Mouse (Mus musculus) C2C12 (cell line): ENCODE measurements around the gene Myo3a. TPM values are rescaled to one million over a fixed set of nuclear protein-coding genes. Genes with fewer than 3 reads are reported as not detected.

Experiments
- H3K27me3 ChIP-seq: one replicate; pipeline ENCODE4 v1.6.1; 2011; ENCODE audit not compliant: control insufficient read depth, insufficient read depth, insufficient read length
- H3K36me3 ChIP-seq: one replicate; pipeline ENCODE4 v1.6.1; 2011; ENCODE audit not compliant: control insufficient read depth, insufficient read depth
- H3K4me3 ChIP-seq: one replicate; pipeline ENCODE4 v1.5.1; 2011; ENCODE audit warnings: mild to moderate bottlenecking, control low read depth; ENCODE audit not compliant: poor library complexity, insufficient read depth, severe bottlenecking
- H3K79me2 ChIP-seq: one replicate; pipeline ENCODE4 v1.6.1; 2011; ENCODE audit not compliant: control insufficient read depth, insufficient read depth
- H3K79me3 ChIP-seq: one replicate; pipeline ENCODE4 v1.6.1; 2011; ENCODE audit warnings: low read depth, control low read depth
- H3ac ChIP-seq: one replicate; pipeline ENCODE3; 2011; ENCODE audit warnings: low read depth; ENCODE audit not compliant: control insufficient read depth, insufficient read length
- CEBPB ChIP-seq: IDR thresholded peaks from one replicate; pipeline ENCODE4 v1.6.1; 2011; ENCODE audit warnings: low read depth, mild to moderate bottlenecking, control low read depth, moderate library complexity
- CTCF ChIP-seq: IDR thresholded peaks from one replicate; pipeline ENCODE4 v1.5.1; 2011; ENCODE audit not compliant: control insufficient read depth, insufficient read depth, insufficient read length
- FOSL1 ChIP-seq: IDR thresholded peaks from one replicate; pipeline ENCODE4 v1.8.0; 2011; ENCODE audit warnings: mild to moderate bottlenecking, low read length; ENCODE audit not compliant: poor library complexity, insufficient read depth, severe bottlenecking
- MAX ChIP-seq: IDR thresholded peaks from one replicate; pipeline ENCODE4 v1.6.1; 2011; ENCODE audit warnings: mild to moderate bottlenecking, control low read depth
- MYOD1 ChIP-seq: IDR thresholded peaks from one replicate; pipeline ENCODE4 v1.6.1; 2011; ENCODE audit warnings: low read depth; ENCODE audit not compliant: control insufficient read depth, insufficient read length
- MYOG ChIP-seq: IDR thresholded peaks from one replicate; pipeline ENCODE4 v1.6.1; 2011; ENCODE audit not compliant: control insufficient read depth, insufficient read length; ENCODE audit errors: extremely low read depth
- USF1 ChIP-seq: IDR thresholded peaks from one replicate; pipeline ENCODE4 v1.6.1; 2011; ENCODE audit warnings: low read depth, mild to moderate bottlenecking, control low read depth, moderate library complexity
- microRNA-seq: library from miRNA; unstranded; fragments of <30 nt; microRNA quantifications from one replicate; pipeline ENCODE4, GENCODE M21; 2019; ENCODE audit warnings: borderline microRNAs expressed
- polyA plus RNA-seq: library from polyadenylated mRNA; unstranded; fragments of >200 nt; fragmentation: generic; extraction: Trizol; gene quantifications from one replicate; pipeline ENCODE4 v1.2.1, GENCODE M21; 2012; ENCODE audit warnings: missing spikeins

Myo3a gene
- polyA plus RNA-seq, 1 experiment: not detected

GRCm38 (mm10) chr2:22634766-22635165, 407.5 kb downstream of the Myo3a start:
- Histone ChIP-seq H3K79me2 (no peaks in the 10 kb centered on the region), H3K27me3 (no peaks in the 10 kb centered on the region), H3K4me3 (no peak overlapping the region), H3K79me3 (no peaks in the 10 kb centered on the region), H3ac (no peak overlapping the region), H3K36me3 (no peaks in the 10 kb centered on the region)
- TF ChIP-seq FOSL1 (no peak), CTCF (peak; percentile 19)

GRCm38 (mm10) chr2:22646134-22646533, 418.8 kb downstream of the Myo3a start:
- no peak overlapping the region for H3ac ChIP-seq
- H3K27me3 ChIP-seq: no peaks in the 10 kb centered on the region
- TF ChIP-seq USF1 (no peak), MYOG (no peak)
- no peak overlapping the region for H3K4me3 ChIP-seq
- H3K79me3 ChIP-seq: no peaks in the 10 kb centered on the region
- H3K79me2 ChIP-seq: no peaks in the 10 kb centered on the region
- H3K36me3 ChIP-seq: no peaks in the 10 kb centered on the region

- TF ChIP-seq MYOD1: no peak
- no peak for TF ChIP-seq USF1
- no peak for TF ChIP-seq MYOG
- TF ChIP-seq CTCF: no peak
- no peak for TF ChIP-seq CEBPB
- TF ChIP-seq MAX: no peak
- no peak for TF ChIP-seq FOSL1
- Histone ChIP-seq H3K36me3 (no peaks in the 10 kb centered on the region), H3K27me3 (no peaks in the 10 kb centered on the region), H3K4me3 (no peak overlapping the region), H3K79me2 (no peaks in the 10 kb centered on the region), H3K79me3 (no peaks in the 10 kb centered on the region), H3ac (no peak overlapping the region)
Observed at GRCm38 (mm10) chr2:22648394-22648793, 421.1 kb downstream of the Myo3a start.

DNA sequence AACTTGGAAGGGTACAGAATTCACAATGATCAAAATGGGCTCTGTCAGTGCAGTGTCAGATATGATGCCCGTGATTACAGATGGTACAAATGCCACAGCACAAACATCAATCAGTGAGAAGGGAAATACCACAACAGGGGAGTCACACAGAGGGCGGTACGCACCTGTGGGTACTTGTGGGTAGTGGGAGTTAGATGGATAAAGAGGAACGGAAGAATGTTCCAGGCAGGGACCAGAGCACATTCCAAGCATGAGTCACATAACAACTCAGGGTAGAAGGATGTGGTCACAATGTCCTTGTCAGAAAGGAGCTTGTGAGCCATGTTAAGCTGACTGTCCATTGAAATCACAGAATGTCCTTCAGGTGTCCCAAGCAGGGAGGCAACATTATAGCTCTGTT, 424.5 kb downstream of the Myo3a start:
- Histone ChIP-seq H3K4me3 (no peak overlapping the region), H3K36me3 (no peaks in the 10 kb centered on the region), H3K27me3 (no peaks in the 10 kb centered on the region), H3ac (no peak overlapping the region), H3K79me2 (no peaks in the 10 kb centered on the region), H3K79me3 (no peaks in the 10 kb centered on the region)
- TF ChIP-seq USF1: no peak
- TF ChIP-seq CEBPB: no peak
- peak; percentile 87 for TF ChIP-seq FOSL1
- no peak for TF ChIP-seq MYOG
- TF ChIP-seq CTCF: no peak
- TF ChIP-seq MAX: peak; percentile 36
- peak; percentile 75 for TF ChIP-seq MYOD1

- H3K27me3 ChIP-seq: no peaks in the 10 kb centered on the region
- no peaks in the 10 kb centered on the region for H3K79me3 ChIP-seq
- H3K36me3 ChIP-seq: no peaks in the 10 kb centered on the region
- H3K79me2 ChIP-seq: no peaks in the 10 kb centered on the region
- no peak overlapping the region for H3ac ChIP-seq
- TF ChIP-seq MAX (no peak), CEBPB (no peak)
- no peak overlapping the region for H3K4me3 ChIP-seq
Observed at GRCm38 (mm10) chr2:22663731-22664130, 436.4 kb downstream of the Myo3a start.

Small RNA genes within 50 kb of the gene (microRNA-seq; reads per million reads assigned to microRNA genes)
- not detected for gene Gm23636
- not detected for gene Mir3967
